8 mouse cellular contexts compared by ENCODE assay signal in the genomic region with DNA sequence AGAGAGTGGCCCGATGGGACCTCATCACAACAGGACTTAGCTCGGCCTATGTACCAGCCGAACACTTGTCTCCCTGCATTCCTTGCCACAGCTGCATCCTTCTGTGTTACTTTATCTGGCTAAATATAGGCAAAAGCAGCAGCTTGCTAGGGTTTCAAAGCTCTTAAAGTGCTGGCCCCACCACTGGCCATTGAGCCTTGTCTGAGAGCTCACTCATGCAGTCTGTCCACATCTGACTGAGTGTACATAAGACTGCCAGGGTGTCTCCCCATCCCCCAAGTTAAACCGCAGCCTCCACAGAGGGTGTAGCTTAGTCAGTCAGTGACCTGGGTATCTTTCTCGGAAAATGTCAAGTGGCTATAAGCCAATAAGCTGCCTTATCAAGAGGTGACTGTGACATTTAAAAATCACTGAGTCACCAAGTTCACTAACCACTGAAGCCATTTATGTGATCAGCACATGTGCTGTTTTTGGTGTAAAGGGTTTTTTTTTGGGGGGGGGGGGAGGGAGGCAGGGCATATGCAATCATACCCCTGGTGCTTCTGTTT. TPM values are rescaled to one million over a fixed set of nuclear protein-coding genes. Genes with fewer than 3 reads are reported as not detected.
A peak's percentile ranks its signal among the peaks of the same experiment; 100 is the strongest.
DNase-seq lines count a peak whose midpoint lies in the region; ATAC-seq and TF ChIP-seq lines count a peak whose summit lies in the region.

No protein-coding gene starts in this region.

- H3ac ChIP-seq in C2C12 (ENCODE audit: control insufficient read depth, insufficient read length, low read depth) = no peak overlapping the region

- no peak for TF ChIP-seq CTCF in gastrocnemius, adult 2 months (IDR thresholded peaks at IDR 0.05)
- no peak for TF ChIP-seq CTCF in C2C12 (IDR thresholded peaks at IDR 0.05; ENCODE audit: control insufficient read depth, insufficient read depth, insufficient read length)

- H3K9ac ChIP-seq in embryonic facial prominence, embryonic 15.5 days = no peak overlapping the region
- H3K9ac ChIP-seq in liver, embryonic 13.5 days = no peak overlapping the region

- H3K27me3 ChIP-seq in C2C12 (ENCODE audit: control insufficient read depth, insufficient read depth, insufficient read length) = no peaks in the 10 kb centered on the region
- no peaks in the 10 kb centered on the region for H3K27me3 ChIP-seq in embryonic facial prominence, embryonic 15.5 days
- H3K27me3 ChIP-seq in liver, embryonic 13.5 days = no peaks in the 10 kb centered on the region

- ATAC-seq in embryonic facial prominence, embryonic 15.5 days (ENCODE audit: insufficient number of reproducible peaks, low FRiP score, low TSS enrichment, low read depth) = peak; percentile 77
- ATAC-seq in liver, embryonic 13.5 days (ENCODE audit: low read depth) = peak; percentile 62

- H3K79me3 ChIP-seq in C2C12 (ENCODE audit: low read depth) = no peaks in the 10 kb centered on the region

- H3K27ac ChIP-seq in gastrocnemius, adult 2 months = peak overlapping the region; percentile 86
- H3K27ac ChIP-seq in embryonic facial prominence, embryonic 15.5 days (replicated peaks) = no peak overlapping the region
- H3K27ac ChIP-seq in liver, embryonic 13.5 days = no peak overlapping the region

- no peaks in the 10 kb centered on the region for H3K9me3 ChIP-seq in embryonic facial prominence, embryonic 15.5 days (replicated peaks)
- H3K9me3 ChIP-seq in liver, embryonic 13.5 days (replicated peaks) = no peaks in the 10 kb centered on the region

- intact Hi-C loops in gastrocnemius, adult 2 months (cut with DNase I) = no loop called here

- no peaks in the 10 kb centered on the region for H3K36me3 ChIP-seq in C2C12 (ENCODE audit: control insufficient read depth, insufficient read depth)
- H3K36me3 ChIP-seq in embryonic facial prominence, embryonic 15.5 days = no peaks in the 10 kb centered on the region
- H3K36me3 ChIP-seq in liver, embryonic 13.5 days = no peaks in the 10 kb centered on the region

- peak overlapping the region; percentile 11 for H3K4me3 ChIP-seq in gastrocnemius, adult 2 months
- no peak overlapping the region for H3K4me3 ChIP-seq in C2C12 (ENCODE audit: insufficient read depth, poor library complexity, severe bottlenecking)
- H3K4me3 ChIP-seq in embryonic facial prominence, embryonic 15.5 days (replicated peaks) = no peak overlapping the region
- no peak overlapping the region for H3K4me3 ChIP-seq in liver, embryonic 13.5 days (replicated peaks)

- H3K4me1 ChIP-seq in embryonic facial prominence, embryonic 15.5 days = no peaks in the 10 kb centered on the region
- peaks cover 9% of the 10 kb centered on the region; the same call in 1 of the 2 replicates for H3K4me1 ChIP-seq in liver, embryonic 13.5 days (replicated peaks)

- no peak overlapping the region for H3K4me2 ChIP-seq in embryonic facial prominence, embryonic 15.5 days (replicated peaks)
- H3K4me2 ChIP-seq in liver, embryonic 13.5 days = no peak overlapping the region

- WGBS in embryonic facial prominence, embryonic 15.5 days = 61% methylated on average over 5 of the region's 5 CpGs
- 45% methylated on average over 5 of the region's 5 CpGs for WGBS in liver, embryonic 13.5 days (ENCODE audit: insufficient replicate concordance)

- peak; percentile 48 for DNase-seq in gastrocnemius, adult 2 months
- DNase-seq in gastrocnemius, postnatal 25 days = no peak
- DNase-seq in liver, embryonic 13.5 days = no peak
- no peak for DNase-seq in ovary, postnatal 10 days (ENCODE audit: low spot score)
- no peak for DNase-seq in retina, embryonic 14.5 days (ENCODE audit: low spot score)
- DNase-seq in spleen, postnatal 14 days (ENCODE audit: low spot score in 2 of 2) = no peak

- H3K79me2 ChIP-seq in C2C12 (ENCODE audit: control insufficient read depth, insufficient read depth) = no peaks in the 10 kb centered on the region

TF ChIP-seq in C2C12, 6 proteins besides CTCF, POLR2A, EP300 and RAD21:
- TF ChIP-seq CEBPB (IDR thresholded peaks at IDR 0.05; ENCODE audit: low read depth) (no peak), MYOD1 (IDR thresholded peaks at IDR 0.05; ENCODE audit: control insufficient read depth, insufficient read length, low read depth) (peak; percentile 78), MYOG (IDR thresholded peaks at IDR 0.05; ENCODE audit: control insufficient read depth, extremely low read depth, insufficient read length) (no peak), USF1 (IDR thresholded peaks at IDR 0.05; ENCODE audit: low read depth) (no peak), FOSL1 (IDR thresholded peaks at IDR 0.05; ENCODE audit: insufficient read depth, low read length, poor library complexity, severe bottlenecking) (peak; percentile 9), MAX (IDR thresholded peaks at IDR 0.05) (no peak)

RNA-seq across cellular contexts. Expression of a gene that starts 59.2 kb away (rescaled TPM):
- 1,000 to 10,000 TPM; 5,559 to 6,662 TPM for total RNA-seq in gastrocnemius, adult 2 months (2021)
- total RNA-seq in gastrocnemius, postnatal 25 days (2021) = 1,000 to 10,000 TPM; 4,872 to 5,741 TPM
- polyA plus RNA-seq in C2C12 (2012; fragmentation: generic; extraction: Trizol) = 0.14 TPM
- 109 and 159 TPM in 2 replicates for polyA plus RNA-seq in embryonic facial prominence, embryonic 15.5 days (2015; fragmentation: Nextera tagmentation; extraction: Ambion mirVana)
- 1.6 and 2.6 TPM in 2 replicates for polyA plus RNA-seq in liver, embryonic 13.5 days (2015; fragmentation: Nextera tagmentation; extraction: Ambion mirVana)

Comparison
In these comparisons a context has a peak if more than half of its experiments do, and no peak if none do; other contexts are left out.
1. RNA of a gene that starts 59.2 kb away (polyA plus RNA-seq): 109 to 159 TPM in embryonic facial prominence, embryonic 15.5 days; 1.6 to 2.6 TPM in liver, embryonic 13.5 days and 0.14 TPM in C2C12 (single experiment); every median in the first group is over 10 times any median in the second.